Mouse (Mus musculus) ES-E14 (cell line): ENCODE measurements around the gene Dock9. TPM values are rescaled to one million over a fixed set of nuclear protein-coding genes. Genes with fewer than 3 reads are reported as not detected.

Source experiments
- DNase-seq: peaks from one replicate; pipeline ENCODE4 v3.0.0-alpha.2; 2013; ENCODE audit warnings: low read depth, low spot score
- H3K27ac ChIP-seq: 2 replicates; pipeline ENCODE4 v1.5.1; 2012; ENCODE audit warnings: low read depth, mild to moderate bottlenecking, low read length, moderate library complexity, mixed read lengths; ENCODE audit not compliant: poor library complexity, insufficient read depth, severe bottlenecking
- H3K36me3 ChIP-seq: 2 replicates; pipeline ENCODE4 v1.6.1; 2012; ENCODE audit warnings: mild to moderate bottlenecking, low read length, moderate library complexity, mixed read lengths; ENCODE audit not compliant: control insufficient read depth, poor library complexity, insufficient read depth, severe bottlenecking
- H3K4me1 ChIP-seq, 2 experiments: fragments of 150-350 bp in 1 of 2; sonication (generic) in 1 of 2; 2 replicates each; pipeline ENCODE4 v1.6.1; 2012; ENCODE audit warnings: low read length in 2 of 2, mild to moderate bottlenecking in 1 of 2, mixed read lengths in 1 of 2; ENCODE audit not compliant: control insufficient read depth in 2 of 2, insufficient read depth in 2 of 2, poor library complexity in 1 of 2
- H3K4me3 ChIP-seq, 2 experiments: fragments of 150-350 bp in 1 of 2; sonication (generic) in 1 of 2; 2 replicates each; pipeline ENCODE4 v1.5.1; 2012; ENCODE audit warnings: low read length in 2 of 2, low read depth in 1 of 2, mild to moderate bottlenecking in 1 of 2, mixed read lengths in 1 of 2; ENCODE audit not compliant: insufficient read depth in 1 of 2, poor library complexity in 1 of 2, severe bottlenecking in 1 of 2
- H3K9ac ChIP-seq: 2 replicates; pipeline ENCODE4 v1.6.1; 2012; ENCODE audit warnings: low read depth, mild to moderate bottlenecking, low read length, mixed read lengths; ENCODE audit not compliant: poor library complexity, insufficient read depth, severe bottlenecking
- H3K9me3 ChIP-seq: fragments of 150-350 bp; sonication (generic); 2 replicates; pipeline ENCODE4 v1.6.1; 2012; ENCODE audit warnings: low read depth, mild to moderate bottlenecking, low read length; ENCODE audit not compliant: control insufficient read depth, insufficient read depth
- CHD2 ChIP-seq: IDR thresholded peaks from 2 replicates; pipeline ENCODE4 v1.6.1; 2014; ENCODE audit warnings: mild to moderate bottlenecking, low read depth, low read length, inconsistent platforms
- HCFC1 ChIP-seq: IDR thresholded peaks from 2 replicates; pipeline ENCODE4 v1.6.1; 2012; ENCODE audit warnings: low read length, inconsistent platforms, borderline replicate concordance; ENCODE audit not compliant: insufficient read depth
- MAFK ChIP-seq: IDR thresholded peaks from 2 replicates; pipeline ENCODE4 v1.6.1; 2014; ENCODE audit warnings: mild to moderate bottlenecking, low read depth, low read length, inconsistent platforms; ENCODE audit not compliant: insufficient read depth
- ZC3H11A ChIP-seq: IDR thresholded peaks from 2 replicates; pipeline ENCODE4 v1.6.1; 2012; ENCODE audit warnings: low read depth, mild to moderate bottlenecking, inconsistent platforms, low read length, borderline replicate concordance
- ZNF384 ChIP-seq: IDR thresholded peaks from 2 replicates; pipeline ENCODE4 v1.6.1; 2012; ENCODE audit warnings: low read depth, low read length, inconsistent platforms
- in situ Hi-C, 2 experiments: fragments of 600-800 bp; cut with MboI; formaldehyde crosslinking; loops; one replicate each; pipeline ENCODE4 v1.15.1; 2025; ENCODE audit warnings: low sequenced_read_pairs in 2 of 2, inconsistent platforms in 1 of 2; ENCODE audit not compliant: unreplicated experiment in 2 of 2
- total RNA-seq: library from RNA; depleted of rRNA; stranded (reverse); fragments of 300-350 nt; gene quantifications from 2 replicates; pipeline ENCODE4 v1.2.3, GENCODE M21; 2012

Gene Dock9
- total RNA-seq, 1 experiment = 8.3 TPM

GRCm38 (mm10) chr14:121617645-121618390 is 179.8 kb downstream of the Dock9 start:
- Histone ChIP-seq H3K9me3 (no peaks in the 10 kb centered on the region), H3K4me1 (no peaks in the 10 kb centered on the region), H3K9ac (no peak overlapping the region), H3K27ac (no peak overlapping the region), H3K36me3 (peaks cover 2% of the 10 kb centered on the region; the same call in 1 of the 2 replicates), H3K4me3 (no peak overlapping the region)
- in situ Hi-C loops = no loop called here
- TF ChIP-seq MAFK (no peak), CHD2 (no peak), HCFC1 (no peak), ZNF384 (no peak), ZC3H11A (no peak)
- DNase-seq = no peak

GRCm38 (mm10) chr14:121615431-121615830 is 182.2 kb downstream of the Dock9 start:
- DNase-seq = no peak
- no peaks in the 10 kb centered on the region for H3K9me3 ChIP-seq
- in situ Hi-C loops = no loop called here
- peaks cover 0 to 3% of the 10 kb centered on the region in 2 experiments; a peak in 1 of 4 replicates for H3K4me1 ChIP-seq
- no peaks in the 10 kb centered on the region for H3K36me3 ChIP-seq
- no peak overlapping the region for H3K4me3 ChIP-seq
- no peak overlapping the region for H3K9ac ChIP-seq
- H3K27ac ChIP-seq = no peak overlapping the region
- no peak for TF ChIP-seq ZC3H11A
- TF ChIP-seq CHD2 = no peak
- TF ChIP-seq HCFC1 = no peak

GRCm38 (mm10) chr14:121614461-121615170 is 183.0 kb downstream of the Dock9 start:
- no peak for TF ChIP-seq HCFC1
- no peak for TF ChIP-seq ZNF384
- no peak for TF ChIP-seq ZC3H11A
- no peak for TF ChIP-seq MAFK
- no peak for TF ChIP-seq CHD2
- H3K4me1 ChIP-seq = peaks cover 0 to 3% of the 10 kb centered on the region in 2 experiments; a peak in 1 of 4 replicates
- H3K27ac ChIP-seq = no peak overlapping the region
- in situ Hi-C loops = no loop called here
- no peaks in the 10 kb centered on the region for H3K9me3 ChIP-seq
- H3K9ac ChIP-seq = no peak overlapping the region
- no peak for DNase-seq
- no peaks in the 10 kb centered on the region for H3K36me3 ChIP-seq
- H3K4me3 ChIP-seq = no peak overlapping the region

GRCm38 (mm10) chr14:121613490-121613889 is 184.1 kb downstream of the Dock9 start:
- Histone ChIP-seq H3K9ac (no peak overlapping the region), H3K9me3 (no peaks in the 10 kb centered on the region), H3K27ac (no peak overlapping the region), H3K36me3 (no peaks in the 10 kb centered on the region), H3K4me1 (peaks cover 0 to 5% of the 10 kb centered on the region in 2 experiments; a peak in 1 of 4 replicates), H3K4me3 (no peak overlapping the region)
- no peak for TF ChIP-seq HCFC1
- TF ChIP-seq ZC3H11A = no peak
- no peak for TF ChIP-seq MAFK
- TF ChIP-seq ZNF384 = no peak
- TF ChIP-seq CHD2 = no peak
- DNase-seq = no peak
- in situ Hi-C loops = no loop called here
